Mouse (Mus musculus): Measurements from ENCODE around the gene Cnot3.
"Not testable (repeated sequence)": the region's sequence is repeated elsewhere in the genome, so short reads cannot be mapped to it uniquely, and the experiment has no call there.

Gene Cnot3

DNA sequence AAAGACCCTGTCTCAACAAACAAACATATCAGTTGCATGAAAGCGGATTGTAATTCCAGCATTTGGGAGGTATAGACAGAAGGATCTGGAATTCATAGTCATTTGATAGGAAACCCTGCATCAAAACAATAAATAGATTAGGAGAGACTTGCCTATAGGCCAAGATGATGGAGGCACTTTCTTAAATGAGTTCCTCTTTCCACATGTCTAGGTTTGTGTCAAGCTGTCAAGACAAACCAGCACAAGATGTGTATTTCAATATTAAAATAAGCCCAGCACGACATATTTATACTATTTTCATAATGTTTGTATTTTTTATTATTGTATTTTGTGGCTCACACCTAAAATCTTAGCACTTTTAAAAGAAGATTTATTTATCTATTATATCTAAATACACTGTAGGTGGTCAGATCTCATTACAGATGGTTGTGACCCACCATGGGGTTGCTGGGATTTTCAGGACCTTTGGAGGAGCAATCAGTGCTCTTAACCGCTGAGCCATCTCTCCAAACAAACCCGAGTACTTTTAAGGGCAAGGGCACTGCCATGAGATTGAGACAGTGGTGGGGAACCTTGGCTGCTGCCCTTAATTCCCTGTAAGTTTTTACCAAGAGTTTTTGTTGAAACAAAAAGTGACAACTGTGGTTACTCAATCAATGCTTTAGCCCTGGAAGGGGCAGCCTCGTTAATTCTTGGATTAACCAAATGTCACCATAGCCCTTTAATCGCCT is 58.2 kb downstream of the Cnot3 start:
- H3K36me3 ChIP-seq (ENCODE audit: control insufficient read depth, insufficient read depth, low read length, poor library complexity, severe bottlenecking): peaks cover 5% of the 10 kb centered on the region; the same call in 1 of the 2 replicates
- peak; percentile 31 for DNase-seq (ENCODE audit: low read depth, low spot score)
- H3K27me3 ChIP-seq (ENCODE audit: control insufficient read depth, insufficient read depth, low read length, poor library complexity, severe bottlenecking): no peaks in the 10 kb centered on the region

DNA sequence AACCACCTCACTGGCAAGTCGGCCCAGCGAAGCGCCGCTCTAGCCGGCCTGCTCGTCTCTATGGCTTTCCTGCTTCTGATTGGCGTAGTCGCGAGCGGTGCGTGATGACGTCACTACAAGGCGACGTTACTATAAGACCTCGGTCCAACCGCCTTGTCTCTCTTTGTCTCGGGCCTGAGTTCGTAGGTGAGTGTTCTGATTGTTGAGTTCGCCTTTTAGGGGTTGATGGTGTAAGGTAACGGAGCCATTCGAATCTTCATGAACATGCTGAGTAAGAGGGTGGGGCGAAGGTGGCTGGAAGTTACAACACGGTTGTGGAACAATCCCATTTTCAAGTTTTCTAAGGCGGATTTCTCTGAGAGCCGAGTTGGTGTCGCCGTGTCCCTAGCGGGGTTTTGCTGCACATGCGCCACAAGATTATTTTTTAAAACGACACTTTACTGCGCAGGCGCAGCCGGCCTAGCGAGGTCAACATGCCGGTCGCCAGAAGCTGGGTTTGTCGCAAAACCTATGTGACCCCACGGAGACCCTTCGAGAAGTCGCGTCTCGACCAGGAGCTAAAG is 58.9 kb downstream of the Cnot3 start, which contains the start of gene Rps9:
Gene Rps9 (plus strand): TSS at position 115 of the 563 bp plus-strand sequence.
- H3K36me3 ChIP-seq (ENCODE audit: control insufficient read depth, insufficient read depth, low read length, poor library complexity, severe bottlenecking): peaks cover 2% of the 10 kb centered on the region; the same call in 1 of the 2 replicates
- no peaks in the 10 kb centered on the region for H3K27me3 ChIP-seq (ENCODE audit: control insufficient read depth, insufficient read depth, low read length, poor library complexity, severe bottlenecking)
- peak; percentile 99 for DNase-seq (ENCODE audit: low read depth, low spot score)

DNA sequence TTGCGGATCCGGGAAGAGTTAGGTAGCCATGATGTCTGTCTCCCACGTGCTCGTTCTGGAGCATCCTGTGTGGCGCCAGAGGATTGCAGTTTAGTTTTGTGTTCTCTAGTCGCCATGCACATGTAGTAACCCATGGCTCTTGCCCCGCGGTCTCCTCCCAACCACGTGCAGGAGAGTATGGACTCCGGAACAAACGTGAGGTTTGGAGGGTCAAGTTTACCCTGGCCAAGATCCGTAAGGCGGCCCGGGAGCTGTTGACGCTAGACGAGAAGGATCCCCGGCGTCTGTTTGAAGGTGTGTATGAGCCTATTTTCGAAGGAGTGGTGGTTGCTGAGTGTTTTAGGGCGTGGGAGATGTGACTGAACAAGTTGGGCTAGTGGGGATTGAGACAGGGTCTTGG is 59.4 kb downstream of the Cnot3 start:
- Histone ChIP-seq H3K36me3 (ENCODE audit: control insufficient read depth, insufficient read depth, low read length, poor library complexity, severe bottlenecking) (peaks cover 2% of the 10 kb centered on the region; the same call in 1 of the 2 replicates), H3K27me3 (ENCODE audit: control insufficient read depth, insufficient read depth, low read length, poor library complexity, severe bottlenecking) (no peaks in the 10 kb centered on the region)
- no peak for DNase-seq (ENCODE audit: low read depth, low spot score)

DNA sequence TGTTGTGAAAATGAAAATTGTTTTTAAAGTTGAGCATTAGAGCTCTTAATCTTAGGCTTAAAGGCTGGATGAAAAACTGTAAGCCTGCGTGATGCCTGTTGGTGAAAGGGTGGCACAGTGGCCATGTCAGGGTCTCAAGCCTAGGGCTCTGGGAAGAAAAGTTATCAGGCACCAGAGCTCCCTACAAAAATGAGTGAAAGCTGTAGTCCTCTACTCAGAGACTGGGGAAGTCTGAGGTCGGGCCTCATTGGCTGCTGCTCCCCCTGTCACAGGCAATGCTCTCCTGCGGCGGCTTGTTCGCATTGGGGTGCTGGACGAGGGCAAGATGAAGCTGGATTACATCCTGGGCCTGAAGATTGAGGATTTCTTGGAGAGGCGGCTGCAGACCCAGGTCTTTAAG is 60.4 kb downstream of the Cnot3 start:
- not testable (repeated sequence) for DNase-seq (ENCODE audit: low read depth, low spot score); H3K27me3 ChIP-seq (ENCODE audit: control insufficient read depth, insufficient read depth, low read length, poor library complexity, severe bottlenecking); H3K36me3 ChIP-seq (ENCODE audit: control insufficient read depth, insufficient read depth, low read length, poor library complexity, severe bottlenecking)

DNA sequence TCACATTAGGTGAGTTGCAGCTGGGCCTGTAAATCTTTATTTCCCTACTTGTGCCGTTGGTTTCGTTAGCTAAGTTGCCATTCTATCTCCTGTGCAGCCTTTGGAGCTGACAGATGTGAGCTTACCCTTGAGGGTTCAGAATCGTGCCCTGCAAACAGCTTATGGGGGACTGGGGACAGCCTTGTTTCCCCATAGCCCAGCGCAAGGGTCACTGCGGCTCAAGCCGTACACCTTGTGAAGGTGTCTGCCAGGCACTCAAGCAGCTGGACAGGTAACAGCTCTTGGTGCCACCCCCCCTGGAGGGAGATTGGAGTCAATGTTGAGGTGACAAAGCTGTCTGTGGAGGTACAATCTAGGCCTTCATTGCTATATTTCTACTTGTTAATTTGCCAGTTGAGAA is 60.8 kb downstream of the Cnot3 start:
- DNase-seq (ENCODE audit: low read depth, low spot score): no peak
- H3K36me3 ChIP-seq (ENCODE audit: control insufficient read depth, insufficient read depth, low read length, poor library complexity, severe bottlenecking): peaks cover 2% of the 10 kb centered on the region; the same call in 1 of the 2 replicates
- no peaks in the 10 kb centered on the region for H3K27me3 ChIP-seq (ENCODE audit: control insufficient read depth, insufficient read depth, low read length, poor library complexity, severe bottlenecking)

DNA sequence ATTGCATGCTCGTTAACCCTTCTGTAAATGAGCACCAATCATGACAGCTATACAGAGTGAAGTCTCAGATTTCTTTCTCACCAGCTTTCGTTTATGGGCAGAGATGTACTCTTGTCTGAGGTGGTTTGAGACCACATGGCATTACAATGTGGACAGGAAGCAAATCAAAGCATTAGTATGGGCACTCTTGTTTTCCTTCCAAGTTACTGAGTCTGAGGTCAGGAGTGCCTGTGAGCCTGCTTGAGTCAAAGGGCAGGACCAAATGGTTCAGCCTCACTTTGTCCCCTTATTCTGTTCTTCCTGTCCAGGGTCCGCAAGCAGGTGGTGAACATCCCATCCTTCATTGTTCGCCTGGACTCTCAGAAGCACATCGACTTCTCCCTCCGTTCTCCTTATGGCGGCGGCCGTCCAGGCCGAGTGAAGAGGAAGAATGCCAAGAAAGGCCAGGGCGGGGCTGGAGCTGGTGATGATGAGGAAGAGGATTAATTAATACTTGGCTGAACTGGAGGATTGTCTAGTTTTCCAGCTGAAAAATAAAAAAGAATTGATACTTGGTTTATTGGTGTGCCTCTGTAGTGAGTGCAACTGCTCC is 61.4 kb downstream of the Cnot3 start:
- DNase-seq (ENCODE audit: low read depth, low spot score): no peak
- Histone ChIP-seq H3K36me3 (ENCODE audit: control insufficient read depth, insufficient read depth, low read length, poor library complexity, severe bottlenecking) (peaks cover 2% of the 10 kb centered on the region; the same call in 1 of the 2 replicates), H3K27me3 (ENCODE audit: control insufficient read depth, insufficient read depth, low read length, poor library complexity, severe bottlenecking) (no peaks in the 10 kb centered on the region)

DNA sequence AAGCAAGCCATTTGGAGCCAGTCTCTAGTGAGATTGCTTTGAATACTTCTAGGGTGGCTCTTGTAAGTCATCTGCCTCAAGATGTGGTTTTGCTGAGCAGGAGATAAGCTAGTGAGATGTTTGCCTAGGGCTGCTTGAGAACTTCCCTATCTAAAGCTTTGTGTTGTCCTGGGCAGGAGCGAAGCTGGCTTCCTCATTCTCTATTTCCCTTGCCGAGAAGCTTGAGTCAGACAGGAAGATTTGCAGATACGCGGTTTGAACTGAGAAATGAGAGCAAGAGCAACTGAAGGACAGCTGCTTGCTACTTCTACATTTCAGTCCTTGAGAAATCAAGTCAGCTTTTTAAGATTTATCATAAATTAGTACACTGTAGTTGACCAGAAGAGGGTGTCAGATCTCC is 62.0 kb downstream of the Cnot3 start:
- DNase-seq (ENCODE audit: low read depth, low spot score): peak; percentile 84
- no peaks in the 10 kb centered on the region for H3K27me3 ChIP-seq (ENCODE audit: control insufficient read depth, insufficient read depth, low read length, poor library complexity, severe bottlenecking)

DNA sequence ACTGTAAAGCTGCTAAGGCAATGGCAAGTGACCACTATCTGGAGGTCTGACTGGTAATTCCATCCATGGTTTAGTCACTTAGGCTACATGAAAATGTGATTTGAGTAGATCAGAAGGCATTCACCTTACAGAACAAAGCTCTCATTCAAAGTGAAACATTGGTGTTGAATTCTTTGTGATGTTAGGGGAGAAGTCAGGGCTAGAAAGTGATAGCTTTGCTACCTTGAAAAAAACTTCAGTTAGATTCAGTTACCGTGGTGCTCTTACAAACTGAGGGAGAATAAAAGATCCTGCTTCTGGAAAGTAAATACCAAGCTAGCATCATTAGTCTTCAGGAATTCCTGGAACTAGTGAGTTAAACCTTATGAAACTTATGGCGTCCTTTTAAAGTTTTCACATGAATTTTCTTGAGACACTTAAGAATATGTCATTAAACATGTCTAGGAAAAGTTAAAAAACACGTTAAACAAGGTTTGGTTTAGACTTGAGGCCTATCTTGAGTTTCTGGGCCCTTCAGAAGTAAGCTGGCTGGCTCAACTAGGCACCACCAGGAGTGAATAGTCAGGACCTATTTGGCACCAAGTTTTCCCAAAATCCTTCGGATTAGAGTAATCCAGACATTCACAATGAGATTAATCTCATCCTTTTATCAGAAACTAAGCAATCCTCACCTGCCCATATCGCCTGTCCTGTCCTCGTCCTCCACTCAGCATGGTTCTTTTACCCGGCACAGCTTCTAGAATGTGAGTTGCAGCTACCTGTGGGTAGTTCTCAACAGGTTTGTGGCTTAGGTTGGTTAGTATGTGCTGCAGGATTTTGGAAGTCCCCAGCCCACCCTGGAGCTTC is 62.7 kb downstream of the Cnot3 start:
- no peak for DNase-seq (ENCODE audit: low read depth, low spot score)
- peaks cover 5% of the 10 kb centered on the region; the same call in 1 of the 2 replicates for H3K36me3 ChIP-seq (ENCODE audit: control insufficient read depth, insufficient read depth, low read length, poor library complexity, severe bottlenecking)
- no peaks in the 10 kb centered on the region for H3K27me3 ChIP-seq (ENCODE audit: control insufficient read depth, insufficient read depth, low read length, poor library complexity, severe bottlenecking)

More for the DNA sequence above, 62.0 kb downstream of the Cnot3 start:
- peaks cover 3% of the 10 kb centered on the region; the same call in 1 of the 2 replicates for H3K36me3 ChIP-seq (ENCODE audit: control insufficient read depth, insufficient read depth, low read length, poor library complexity, severe bottlenecking)

DNA sequence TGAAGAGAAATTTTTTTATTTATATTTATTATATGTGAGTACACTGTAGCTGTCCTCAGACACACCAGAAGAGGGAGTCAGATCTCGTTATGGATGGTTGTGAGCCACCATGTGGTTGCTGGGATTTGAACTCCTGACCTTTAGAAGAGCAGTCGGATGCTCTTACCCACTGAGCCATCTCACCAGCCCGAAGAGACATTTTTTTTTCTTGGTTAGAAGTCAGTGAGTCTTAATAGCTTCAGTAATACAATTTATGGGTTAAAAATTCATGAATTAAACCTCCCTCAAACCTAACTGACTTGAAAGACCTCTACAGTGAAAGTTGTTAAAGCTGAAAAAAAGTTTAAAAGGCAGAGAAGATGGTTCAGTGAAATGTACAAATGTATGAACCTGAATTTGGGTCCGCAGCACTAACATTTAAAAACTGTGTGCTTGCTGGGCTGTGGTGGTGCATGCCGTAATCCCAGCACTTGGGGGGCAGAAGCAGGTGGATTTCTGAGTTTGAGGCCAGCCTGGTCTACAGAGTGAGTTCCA is 63.4 kb downstream of the Cnot3 start:
- not testable (repeated sequence) for H3K36me3 ChIP-seq (ENCODE audit: control insufficient read depth, insufficient read depth, low read length, poor library complexity, severe bottlenecking); DNase-seq (ENCODE audit: low read depth, low spot score); H3K27me3 ChIP-seq (ENCODE audit: control insufficient read depth, insufficient read depth, low read length, poor library complexity, severe bottlenecking)

DNA sequence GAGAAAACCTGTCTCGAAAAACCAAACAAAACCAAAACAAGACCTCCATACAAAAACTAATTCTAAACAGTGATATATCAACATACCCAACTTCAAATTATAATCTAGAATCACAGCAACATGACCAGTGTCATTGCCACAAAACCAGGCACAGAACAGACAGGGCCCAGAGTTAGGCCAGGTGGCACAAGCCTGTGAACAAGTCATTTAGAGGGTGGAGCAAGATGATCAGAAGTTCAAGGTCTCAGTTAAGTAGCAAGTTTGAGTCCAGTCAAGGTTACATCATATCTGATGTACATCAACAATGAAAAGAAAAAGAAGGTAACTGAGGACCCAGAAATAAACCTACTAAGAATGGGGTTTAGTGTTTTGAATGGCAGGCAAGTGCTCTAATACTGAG is 63.9 kb downstream of the Cnot3 start:
- DNase-seq (ENCODE audit: low read depth, low spot score): no peak
- Histone ChIP-seq H3K27me3 (ENCODE audit: control insufficient read depth, insufficient read depth, low read length, poor library complexity, severe bottlenecking) (no peaks in the 10 kb centered on the region), H3K36me3 (ENCODE audit: control insufficient read depth, insufficient read depth, low read length, poor library complexity, severe bottlenecking) (peaks cover 8% of the 10 kb centered on the region; the same call in 1 of the 2 replicates)
